Mouse (Mus musculus) ES-Bruce4 (cell line): ENCODE measurements around the gene Pamr1. TPM values are rescaled to one million over a fixed set of nuclear protein-coding genes. Genes with fewer than 3 reads are reported as not detected.
A peak's percentile ranks its signal among the peaks of the same experiment; 100 is the strongest.

Experiments used
- H3K27ac ChIP-seq: 2 replicates; pipeline ENCODE4 v1.5.1; 2012; ENCODE audit warnings: low read length, inconsistent platforms; ENCODE audit not compliant: insufficient read depth
- H3K27me3 ChIP-seq: 2 replicates; pipeline ENCODE4 v1.6.1; 2012; ENCODE audit warnings: mild to moderate bottlenecking, low read length, inconsistent platforms; ENCODE audit not compliant: control insufficient read depth, poor library complexity, insufficient read depth, severe bottlenecking
- H3K36me3 ChIP-seq: 2 replicates; pipeline ENCODE4 v1.6.1; 2012; ENCODE audit warnings: inconsistent platforms, mild to moderate bottlenecking, low read length, moderate library complexity; ENCODE audit not compliant: control insufficient read depth, poor library complexity, insufficient read depth, severe bottlenecking
- H3K4me1 ChIP-seq: one replicate; pipeline ENCODE4 v1.8.1; 2011; ENCODE audit warnings: low read length; ENCODE audit not compliant: control insufficient read depth, insufficient read depth
- H3K4me3 ChIP-seq: 2 replicates; pipeline ENCODE4 v1.5.1; 2011; ENCODE audit warnings: low read depth, mild to moderate bottlenecking, low read length
- H3K9ac ChIP-seq: 2 replicates; pipeline ENCODE4 v1.6.1; 2012; ENCODE audit warnings: low read depth, mild to moderate bottlenecking, inconsistent platforms; ENCODE audit not compliant: poor library complexity, severe bottlenecking
- H3K9me3 ChIP-seq: replicated peaks from 2 replicates; pipeline ENCODE4 v1.6.1; 2012; ENCODE audit warnings: mild to moderate bottlenecking, low read length, inconsistent platforms; ENCODE audit not compliant: control insufficient read depth, poor library complexity, insufficient read depth, severe bottlenecking
- CTCF ChIP-seq: IDR thresholded peaks from one replicate; pipeline ENCODE4 v1.8.1; 2011; ENCODE audit warnings: low read depth, low read length
- EP300 ChIP-seq: IDR thresholded peaks from 2 replicates; pipeline ENCODE4 v1.6.1; 2011; ENCODE audit warnings: low read depth, low read length; ENCODE audit not compliant: insufficient read depth
- POLR2A ChIP-seq: IDR thresholded peaks from one replicate; pipeline ENCODE4 v1.8.1; 2011; ENCODE audit warnings: low read length; ENCODE audit not compliant: insufficient read depth
- polyA plus RNA-seq: library from polyadenylated mRNA; stranded (reverse); fragments of >200 nt; gene quantifications from 2 replicates; pipeline ENCODE4 v1.2.4, GENCODE M21; 2011; ENCODE audit warnings: low read depth; ENCODE audit not compliant: missing spikeins, insufficient read depth, insufficient read length

Gene Pamr1
- 0.21 and 0.33 TPM in 2 replicates for polyA plus RNA-seq

GRCm38 (mm10) chr2:102549611-102550266 is at the start of gene Pamr1:
Gene Pamr1 (plus strand): TSS chr2:102550012.
- no peaks in the 10 kb centered on the region for H3K4me1 ChIP-seq
- no peak within 1 kb of the TSS for H3K27ac ChIP-seq
- no peaks in the 10 kb centered on the region for H3K9me3 ChIP-seq
- peak within 1 kb of the TSS; percentile 15; the same call in 1 of the 2 replicates for H3K4me3 ChIP-seq
- no peak within 1 kb of the TSS for H3K9ac ChIP-seq
- H3K36me3 ChIP-seq = no peaks in the 10 kb centered on the region
- H3K27me3 ChIP-seq = no peaks in the 10 kb centered on the region
- TF ChIP-seq POLR2A (no peak), CTCF (no peak), EP300 (no peak)

- Histone ChIP-seq H3K27me3 (no peaks in the 10 kb centered on the region), H3K9ac (no peak overlapping the region), H3K36me3 (no peaks in the 10 kb centered on the region), H3K4me3 (no peak overlapping the region), H3K27ac (no peak overlapping the region), H3K4me1 (no peaks in the 10 kb centered on the region), H3K9me3 (no peaks in the 10 kb centered on the region; the same call in 1 of the 2 replicates)
- TF ChIP-seq POLR2A = no peak
- no peak for TF ChIP-seq CTCF
- no peak for TF ChIP-seq EP300
These were observed 42.2 kb upstream of the Pamr1 start for GRCm38 (mm10) chr2:102507633-102508032.

DNA sequence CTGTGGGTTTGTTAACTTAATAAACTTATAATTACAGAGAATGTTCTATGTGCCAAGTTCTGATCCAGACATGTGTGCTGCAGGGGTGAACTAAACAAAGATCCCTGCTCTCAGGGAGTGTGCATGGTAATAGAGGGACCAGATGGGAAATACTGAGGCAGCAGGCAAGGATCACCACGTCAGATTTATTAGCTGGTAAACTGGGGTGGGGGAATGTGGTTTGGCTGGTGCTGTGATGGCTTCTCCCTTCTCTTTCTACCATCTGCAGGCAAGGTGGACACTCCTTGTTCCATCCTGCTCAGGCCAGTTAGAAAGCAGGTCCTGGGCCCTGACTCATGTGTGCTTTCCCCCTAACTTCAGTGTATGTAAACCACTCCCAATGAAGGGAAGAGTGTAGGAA is 41.7 kb upstream of the Pamr1 start:
- Histone ChIP-seq H3K27me3 (no peaks in the 10 kb centered on the region; the same call in 1 of the 2 replicates), H3K36me3 (no peaks in the 10 kb centered on the region), H3K27ac (no peak overlapping the region), H3K4me3 (no peak overlapping the region), H3K9me3 (no peaks in the 10 kb centered on the region; the same call in 1 of the 2 replicates), H3K4me1 (no peaks in the 10 kb centered on the region), H3K9ac (no peak overlapping the region)
- no peak for TF ChIP-seq EP300
- no peak for TF ChIP-seq POLR2A
- no peak for TF ChIP-seq CTCF

GRCm38 (mm10) chr2:102519956-102520355 is 29.9 kb upstream of the Pamr1 start:
- Histone ChIP-seq H3K27ac (no peak overlapping the region), H3K36me3 (no peaks in the 10 kb centered on the region), H3K4me3 (no peak overlapping the region), H3K27me3 (no peaks in the 10 kb centered on the region), H3K9me3 (no peaks in the 10 kb centered on the region), H3K4me1 (no peaks in the 10 kb centered on the region), H3K9ac (no peak overlapping the region)
- TF ChIP-seq POLR2A (no peak), CTCF (no peak), EP300 (no peak)

DNA sequence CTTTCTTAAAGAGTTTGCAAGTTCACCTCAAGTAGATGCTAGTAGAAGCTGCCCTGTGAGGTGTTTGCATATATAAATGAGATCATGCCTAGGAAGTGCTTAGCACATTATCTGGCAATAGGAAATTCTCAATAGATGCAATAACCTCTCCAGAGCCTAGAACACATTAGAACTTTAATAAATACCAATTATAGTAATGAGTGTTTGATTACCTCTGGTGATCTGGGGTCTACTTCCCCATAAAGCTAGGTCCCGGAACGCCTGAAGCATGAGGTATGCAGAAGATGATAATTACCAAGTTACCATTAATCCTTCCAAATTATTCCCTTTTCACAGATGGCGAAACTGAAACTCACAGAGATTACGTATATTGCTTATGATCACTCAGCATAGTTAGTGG is 22.2 kb upstream of the Pamr1 start:
- no peak overlapping the region for H3K27ac ChIP-seq
- no peak overlapping the region for H3K9ac ChIP-seq
- no peaks in the 10 kb centered on the region for H3K9me3 ChIP-seq
- no peaks in the 10 kb centered on the region for H3K36me3 ChIP-seq
- no peaks in the 10 kb centered on the region for H3K27me3 ChIP-seq
- no peaks in the 10 kb centered on the region for H3K4me1 ChIP-seq
- TF ChIP-seq CTCF (no peak), EP300 (no peak), POLR2A (no peak)
- no peak overlapping the region for H3K4me3 ChIP-seq

DNA sequence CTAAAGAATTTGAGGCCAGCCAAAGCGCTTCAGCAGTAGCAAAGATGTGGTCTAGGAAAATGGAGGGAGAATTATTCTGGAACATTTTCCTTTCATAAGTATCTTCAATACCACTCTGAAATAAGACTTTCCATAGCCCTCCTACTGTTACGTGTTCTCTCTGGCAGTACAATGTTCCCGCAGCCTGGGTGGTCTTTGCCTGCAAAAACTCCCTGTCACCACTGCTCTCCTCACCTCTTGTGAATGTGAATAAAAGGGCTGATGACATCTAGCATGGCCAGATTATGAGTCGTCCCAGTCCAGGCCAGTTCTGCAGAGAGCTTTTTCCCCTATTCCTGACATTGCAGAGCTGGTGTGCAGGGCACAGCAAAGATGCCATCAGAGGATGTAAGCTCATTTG is 16.4 kb upstream of the Pamr1 start:
- no peaks in the 10 kb centered on the region for H3K4me1 ChIP-seq
- H3K27me3 ChIP-seq = no peaks in the 10 kb centered on the region
- H3K4me3 ChIP-seq = no peak overlapping the region
- H3K9me3 ChIP-seq = no peaks in the 10 kb centered on the region
- H3K36me3 ChIP-seq = no peaks in the 10 kb centered on the region
- no peak for TF ChIP-seq POLR2A
- no peak for TF ChIP-seq EP300
- TF ChIP-seq CTCF = no peak
- no peak overlapping the region for H3K27ac ChIP-seq
- H3K9ac ChIP-seq = no peak overlapping the region
